Comparison of ENCODE assay signal across 8 mouse cellular contexts in genomic region chr2:180588736-180589122, GRCm38 (mm10). TPM values are rescaled to one million over a fixed set of nuclear protein-coding genes. Genes with fewer than 3 reads are reported as not detected.
DNase-seq lines count a peak whose midpoint lies in the region; ATAC-seq and TF ChIP-seq lines count a peak whose summit lies in the region.

No protein-coding gene starts in this region.

- H3K27me3 ChIP-seq in lung, embryonic 14.5 days (ENCODE audit: insufficient read depth, low read length), result no peaks in the 10 kb centered on the region
- no peaks in the 10 kb centered on the region for H3K27me3 ChIP-seq in embryonic facial prominence, embryonic 13.5 days
- no peaks in the 10 kb centered on the region for H3K27me3 ChIP-seq in limb, embryonic 12.5 days

- TF ChIP-seq CTCF in lung, embryonic 14.5 days (IDR thresholded peaks at IDR 0.05; ENCODE audit: low read depth), result peak; percentile 51
- TF ChIP-seq CTCF in olfactory bulb, adult 2 months (IDR thresholded peaks at IDR 0.05; ENCODE audit: insufficient read depth, low read depth, low read length), result no peak

- no peak for DNase-seq in lung, embryonic 14.5 days
- no peak for DNase-seq in lung, postnatal 25 days (ENCODE audit: low spot score)
- DNase-seq in cerebellum, adult 11 months, result no peak
- no peak for DNase-seq in thymus, adult 18-20 months

- H3K9ac ChIP-seq in lung, embryonic 14.5 days, result peak overlapping the region; percentile 91
- peak overlapping the region; percentile 91 for H3K9ac ChIP-seq in embryonic facial prominence, embryonic 13.5 days
- peak overlapping the region; percentile 86 for H3K9ac ChIP-seq in limb, embryonic 12.5 days (replicated peaks)

- peak; percentile 3; the same call in 1 of the 2 replicates for ATAC-seq in lung, embryonic 14.5 days (ENCODE audit: insufficient read depth)
- no peak for ATAC-seq in embryonic facial prominence, embryonic 13.5 days (ENCODE audit: insufficient number of reproducible peaks, insufficient read depth, low FRiP score, low TSS enrichment, low read depth)
- peak; percentile 3; the same call in 1 of the 2 replicates for ATAC-seq in limb, embryonic 12.5 days (ENCODE audit: insufficient number of reproducible peaks, insufficient read depth, low FRiP score, low TSS enrichment, low read depth)
- ATAC-seq in cerebellum, adult (ENCODE audit: insufficient number of reproducible peaks, low FRiP score, low TSS enrichment), result no peak

- peak overlapping the region; percentile 88 for H3K27ac ChIP-seq in lung, embryonic 14.5 days (ENCODE audit: low read depth)
- peak overlapping the region; percentile 92 for H3K27ac ChIP-seq in embryonic facial prominence, embryonic 13.5 days
- peak overlapping the region; percentile 86 for H3K27ac ChIP-seq in limb, embryonic 12.5 days
- H3K27ac ChIP-seq in olfactory bulb, adult 2 months (ENCODE audit: insufficient read depth, low read depth, low read length), result no peak overlapping the region

- H3K36me3 ChIP-seq in lung, embryonic 14.5 days (ENCODE audit: insufficient read depth), result peaks cover 53% of the 10 kb centered on the region
- peaks cover 58% of the 10 kb centered on the region for H3K36me3 ChIP-seq in embryonic facial prominence, embryonic 13.5 days
- H3K36me3 ChIP-seq in limb, embryonic 12.5 days, result peaks cover 57% of the 10 kb centered on the region

- H3K4me1 ChIP-seq in lung, embryonic 14.5 days (ENCODE audit: insufficient read depth), result no peaks in the 10 kb centered on the region
- H3K4me1 ChIP-seq in embryonic facial prominence, embryonic 13.5 days, result peaks cover 16% of the 10 kb centered on the region
- H3K4me1 ChIP-seq in limb, embryonic 12.5 days (replicated peaks), result peaks cover 16% of the 10 kb centered on the region
- H3K4me1 ChIP-seq in olfactory bulb, adult 2 months (ENCODE audit: control insufficient read depth, insufficient read depth, low read length), result peaks cover 9% of the 10 kb centered on the region

- WGBS in lung, embryonic 14.5 days, result 44% methylated on average over 6 of the region's 6 CpGs
- 49% methylated on average over 6 of the region's 6 CpGs for WGBS in embryonic facial prominence, embryonic 13.5 days
- 48% methylated on average over 6 of the region's 6 CpGs for WGBS in limb, embryonic 12.5 days
- WGBS in olfactory bulb, adult 2 months, result 41% methylated on average over 6 of the region's 6 CpGs

- H3K4me3 ChIP-seq in lung, embryonic 14.5 days (ENCODE audit: low read depth, low read length), result peak overlapping the region; percentile 94
- H3K4me3 ChIP-seq in embryonic facial prominence, embryonic 13.5 days, result peak overlapping the region; percentile 79
- peak overlapping the region; percentile 90 for H3K4me3 ChIP-seq in limb, embryonic 12.5 days (replicated peaks)
- peak overlapping the region; percentile 93 for H3K4me3 ChIP-seq in olfactory bulb, adult 2 months (ENCODE audit: insufficient read depth, low read depth, low read length)

- peak overlapping the region; percentile 83 for H3K4me2 ChIP-seq in lung, embryonic 14.5 days
- H3K4me2 ChIP-seq in embryonic facial prominence, embryonic 13.5 days, result peak overlapping the region; percentile 85
- peak overlapping the region; percentile 81 for H3K4me2 ChIP-seq in limb, embryonic 12.5 days

- no peak for TF ChIP-seq POLR2A in olfactory bulb, adult 2 months (IDR thresholded peaks at IDR 0.05; ENCODE audit: insufficient read depth, low read depth, low read length)

- H3K9me3 ChIP-seq in lung, embryonic 14.5 days (ENCODE audit: low read depth, low read length), result no peaks in the 10 kb centered on the region
- H3K9me3 ChIP-seq in embryonic facial prominence, embryonic 13.5 days, result no peaks in the 10 kb centered on the region
- no peaks in the 10 kb centered on the region for H3K9me3 ChIP-seq in limb, embryonic 12.5 days

RNA-seq across cellular contexts. Expression of gene Ogfr, which starts 0.3 kb away (rescaled TPM):
- 71.6 and 79.2 TPM in 2 replicates for polyA plus RNA-seq in lung, embryonic 14.5 days (2014; fragmentation: Nextera tagmentation; extraction: Ambion mirVana)
- polyA plus RNA-seq in embryonic facial prominence, embryonic 13.5 days (2015; fragmentation: Nextera tagmentation; extraction: Ambion mirVana), result 71.5 and 77.2 TPM in 2 replicates
- polyA plus RNA-seq in limb, embryonic 12.5 days (2016; fragmentation: Nextera tagmentation; extraction: Ambion mirVana), result 93.0 and 96.7 TPM in 2 replicates
- polyA plus RNA-seq in olfactory bulb, adult 2 months (2012; ENCODE audit: insufficient read depth, insufficient read length, low replicate concordance, missing spikeins), result 125 TPM in 1 of 2 replicates, not detected in the other

RNA-seq across cellular contexts. Expression of gene Mrgbp, which starts 7.6 kb away (rescaled TPM):
- 34.7 and 39.0 TPM in 2 replicates for polyA plus RNA-seq in lung, embryonic 14.5 days (2014; fragmentation: Nextera tagmentation; extraction: Ambion mirVana)
- 36.8 and 37.5 TPM in 2 replicates for polyA plus RNA-seq in embryonic facial prominence, embryonic 13.5 days (2015; fragmentation: Nextera tagmentation; extraction: Ambion mirVana)
- polyA plus RNA-seq in limb, embryonic 12.5 days (2016; fragmentation: Nextera tagmentation; extraction: Ambion mirVana), result 39.8 and 44.3 TPM in 2 replicates
- not detected in 2 replicates for polyA plus RNA-seq in olfactory bulb, adult 2 months (2012; ENCODE audit: insufficient read depth, insufficient read length, low replicate concordance, missing spikeins)

RNA-seq across cellular contexts. Expression of gene Col9a3, which starts 8.9 kb away (rescaled TPM):
- 24.2 and 29.0 TPM in 2 replicates for polyA plus RNA-seq in lung, embryonic 14.5 days (2014; fragmentation: Nextera tagmentation; extraction: Ambion mirVana)
- polyA plus RNA-seq in embryonic facial prominence, embryonic 13.5 days (2015; fragmentation: Nextera tagmentation; extraction: Ambion mirVana), result 204 and 275 TPM in 2 replicates
- polyA plus RNA-seq in limb, embryonic 12.5 days (2016; fragmentation: Nextera tagmentation; extraction: Ambion mirVana), result 196 and 224 TPM in 2 replicates
- not detected in 2 replicates for polyA plus RNA-seq in olfactory bulb, adult 2 months (2012; ENCODE audit: insufficient read depth, insufficient read length, low replicate concordance, missing spikeins)

RNA-seq across cellular contexts. Expression of gene Tcfl5, which starts 53.8 kb away (rescaled TPM):
- polyA plus RNA-seq in lung, embryonic 14.5 days (2014; fragmentation: Nextera tagmentation; extraction: Ambion mirVana), result 0.14 and 0.17 TPM in 2 replicates
- 0.28 and 0.65 TPM in 2 replicates for polyA plus RNA-seq in embryonic facial prominence, embryonic 13.5 days (2015; fragmentation: Nextera tagmentation; extraction: Ambion mirVana)
- 0.30 and 0.47 TPM in 2 replicates for polyA plus RNA-seq in limb, embryonic 12.5 days (2016; fragmentation: Nextera tagmentation; extraction: Ambion mirVana)
- not detected in 2 replicates for polyA plus RNA-seq in olfactory bulb, adult 2 months (2012; ENCODE audit: insufficient read depth, insufficient read length, low replicate concordance, missing spikeins)

Comparison
In these comparisons a context has a peak if more than half of its experiments do, and no peak if none do; other contexts are left out.
1. ATAC-seq: peak in lung, embryonic 14.5 days (single experiment) and limb, embryonic 12.5 days (single experiment); none in embryonic facial prominence, embryonic 13.5 days (single experiment) and cerebellum, adult (single experiment).
2. RNA of gene Mrgbp, which starts 7.6 kb away (polyA plus RNA-seq): 39.8 to 44.3 TPM in limb, embryonic 12.5 days, 34.7 to 39.0 TPM in lung, embryonic 14.5 days and 36.8 to 37.5 TPM in embryonic facial prominence, embryonic 13.5 days; not detected in olfactory bulb, adult 2 months; every median in the first group is over 10 times any median in the second.
3. RNA of gene Col9a3, which starts 8.9 kb away (polyA plus RNA-seq): 204 to 275 TPM in embryonic facial prominence, embryonic 13.5 days, 196 to 224 TPM in limb, embryonic 12.5 days and 24.2 to 29.0 TPM in lung, embryonic 14.5 days; not detected in olfactory bulb, adult 2 months; every median in the first group is over 10 times any median in the second.
4. Peak in every context shown above with its lines, with median percentiles within 50 percentile points of each other: H3K4me2 ChIP-seq, H3K4me3 ChIP-seq and H3K9ac ChIP-seq.